Mouse (Mus musculus): Measurements from ENCODE around the gene Fam213a.
A peak's percentile ranks its signal among the peaks of the same experiment; 100 is the strongest.

The Fam213a gene

DNA sequence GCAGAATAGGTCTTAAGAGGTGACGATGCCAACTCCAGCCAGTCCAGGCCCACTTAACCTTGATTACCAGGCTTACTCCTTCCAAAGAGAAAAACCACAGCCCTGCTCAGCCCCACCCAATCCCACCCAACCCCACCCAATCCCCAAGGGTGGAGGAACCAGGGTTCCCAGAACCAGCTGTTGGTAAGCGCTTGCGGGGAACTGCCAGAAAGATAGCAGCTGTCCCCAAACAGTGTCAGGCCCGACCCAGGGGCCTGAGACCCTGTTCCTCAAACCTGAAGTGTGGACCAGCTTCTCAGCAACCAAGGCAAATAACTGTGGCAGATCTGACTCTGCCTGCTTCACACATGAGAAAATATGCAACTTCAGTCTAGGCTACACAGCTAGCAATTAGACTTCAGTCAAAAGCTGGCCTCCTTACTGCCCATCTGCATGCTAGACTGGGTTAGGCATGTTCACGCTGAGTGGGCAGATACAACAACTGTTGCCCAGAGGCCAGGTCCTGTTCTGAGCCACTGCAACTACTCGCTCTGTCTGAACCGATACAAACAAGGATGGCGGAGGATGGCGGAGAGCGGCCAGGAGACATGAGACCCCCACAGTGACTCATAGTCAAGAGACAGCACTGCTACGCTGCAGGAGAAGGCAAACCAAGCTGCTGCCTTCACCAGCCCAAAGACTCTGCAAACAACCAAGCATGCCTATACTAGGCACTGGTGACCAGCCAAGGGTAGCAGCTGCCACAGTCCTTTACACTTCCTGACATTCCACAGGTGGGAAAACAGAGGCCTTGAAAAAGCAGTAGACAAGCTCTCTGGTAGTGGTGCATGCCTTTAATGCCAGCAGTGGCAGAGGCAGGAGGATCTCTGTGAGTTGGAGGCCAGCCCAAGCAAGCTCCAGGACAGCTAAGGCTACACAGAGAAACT, 51.0 kb downstream of the Fam213a start:
- DNase-seq (ENCODE audit: low spot score): no peak

DNA sequence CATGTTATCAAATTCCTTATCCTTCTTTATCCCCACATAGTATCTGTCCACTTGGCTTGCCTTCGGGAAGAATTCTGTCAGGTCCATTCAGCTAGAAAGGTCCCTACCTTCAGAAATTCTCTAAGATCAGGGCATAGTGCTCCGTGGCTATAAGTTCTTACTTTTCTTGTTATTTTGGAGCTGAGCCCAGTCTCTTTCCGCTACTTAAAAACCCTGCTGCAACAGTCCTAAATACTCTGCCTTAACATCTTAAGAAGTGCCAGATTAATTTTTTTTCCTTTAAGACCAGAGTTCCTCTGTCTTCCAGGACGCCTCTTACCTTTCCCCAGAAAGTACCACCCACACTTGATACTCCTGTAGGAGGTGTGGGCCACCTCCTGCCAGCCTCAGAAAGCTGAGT, 53.4 kb downstream of the Fam213a start:
- no peak for DNase-seq (ENCODE audit: low spot score)

DNA sequence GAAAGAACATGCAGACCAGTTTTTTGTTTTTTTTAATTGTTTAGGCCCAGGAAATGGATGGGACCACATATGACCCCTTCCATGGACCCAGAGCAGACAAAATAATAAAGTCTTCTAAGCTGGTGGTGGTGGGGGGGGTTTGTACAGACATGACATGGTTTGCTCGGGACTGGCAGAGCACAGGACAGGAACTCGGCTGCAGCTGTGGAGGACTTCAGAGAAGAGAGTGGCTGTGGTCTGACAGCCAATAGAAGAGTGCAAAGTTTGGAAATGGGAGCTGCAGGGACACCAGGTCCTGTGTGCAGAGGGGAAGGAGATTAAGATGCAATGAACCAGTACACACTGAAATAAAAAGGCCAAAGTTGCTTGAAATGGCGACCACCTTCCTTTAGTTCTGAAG, 54.0 kb downstream of the Fam213a start:
- DNase-seq (ENCODE audit: low spot score): no peak

DNA sequence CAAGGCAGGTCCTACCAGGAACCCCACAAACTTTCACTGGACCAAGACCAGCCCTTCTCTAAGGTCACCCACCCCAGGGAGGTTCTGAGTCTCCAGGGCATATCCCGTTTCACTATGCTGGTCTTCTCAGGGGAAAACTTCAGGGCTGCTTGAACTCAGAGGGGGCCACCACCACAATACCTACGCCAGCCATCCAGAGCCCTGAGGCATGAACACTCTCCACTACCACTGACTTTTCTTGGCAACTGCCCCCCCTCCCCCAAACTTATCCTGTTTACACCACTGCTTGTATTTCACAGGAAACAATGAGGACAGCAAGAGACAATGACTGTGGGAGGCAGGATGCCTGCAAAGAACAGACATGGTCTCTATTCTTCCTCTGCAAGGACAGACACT, 54.6 kb downstream of the Fam213a start:
- no peak for DNase-seq (ENCODE audit: low spot score)

DNA sequence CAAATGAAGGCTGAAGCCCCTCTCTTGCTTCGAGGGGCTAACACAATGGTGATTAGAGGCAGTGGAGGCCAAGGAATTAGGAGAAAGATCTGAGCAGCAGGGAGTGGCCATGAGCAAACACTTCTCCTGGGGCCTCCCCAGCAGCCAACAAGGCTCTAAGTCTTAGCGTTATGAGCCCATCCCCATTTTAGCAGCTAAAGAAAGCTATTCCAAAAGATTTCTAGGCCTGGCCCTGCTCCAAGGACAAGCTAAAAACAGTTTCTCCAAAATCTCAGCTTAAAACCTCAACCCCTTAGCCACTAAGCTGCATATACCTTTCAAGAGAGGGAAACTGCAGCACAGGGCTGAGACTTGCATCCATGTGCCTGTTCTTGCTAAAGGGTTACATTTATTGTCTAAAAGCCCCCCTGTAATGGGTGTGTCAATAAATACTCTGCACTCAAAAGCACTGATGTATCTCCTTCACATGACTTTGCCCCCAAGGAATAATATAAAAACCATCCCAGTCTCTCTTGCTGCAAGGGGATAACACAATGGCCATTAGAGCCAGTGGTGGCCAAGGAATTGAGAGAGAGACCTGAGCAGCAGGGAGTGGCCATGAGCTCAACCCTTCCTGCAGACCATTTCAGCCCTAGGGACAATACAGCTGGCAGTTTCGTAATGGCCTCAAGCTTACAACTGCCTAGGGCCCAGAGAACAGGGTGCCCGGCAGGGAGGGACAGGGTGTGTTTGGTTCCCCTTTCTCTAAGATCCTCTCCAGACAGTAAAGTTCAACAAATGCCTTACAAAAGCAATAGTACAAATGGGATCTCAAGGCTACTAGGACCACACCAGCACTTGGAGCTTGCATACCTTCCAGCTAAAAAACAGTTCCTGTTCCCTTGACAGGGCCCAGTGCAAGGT, 55.3 kb downstream of the Fam213a start:
- no peak for DNase-seq (ENCODE audit: low spot score)

DNA sequence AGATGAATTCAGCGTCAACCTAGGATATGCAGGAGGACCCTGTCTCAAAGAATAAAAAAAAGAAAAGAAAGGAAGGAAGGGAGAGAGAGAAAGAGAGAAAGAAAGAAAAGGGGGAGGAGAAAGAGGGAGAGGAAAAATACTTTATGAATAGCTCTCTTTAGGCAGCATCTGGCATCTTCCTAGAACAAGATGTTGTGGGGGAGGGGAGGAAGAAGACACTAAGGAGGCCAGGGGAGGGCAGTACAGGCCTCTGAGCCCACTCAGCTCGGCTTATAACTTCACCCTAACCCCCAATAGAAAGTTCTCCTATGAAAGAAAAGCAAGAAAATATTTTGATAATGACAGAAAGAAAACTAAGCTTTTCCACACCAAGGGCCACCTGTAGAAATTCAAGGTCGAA, 56.0 kb downstream of the Fam213a start:
- peak; percentile 69 for DNase-seq (ENCODE audit: low spot score)

DNA sequence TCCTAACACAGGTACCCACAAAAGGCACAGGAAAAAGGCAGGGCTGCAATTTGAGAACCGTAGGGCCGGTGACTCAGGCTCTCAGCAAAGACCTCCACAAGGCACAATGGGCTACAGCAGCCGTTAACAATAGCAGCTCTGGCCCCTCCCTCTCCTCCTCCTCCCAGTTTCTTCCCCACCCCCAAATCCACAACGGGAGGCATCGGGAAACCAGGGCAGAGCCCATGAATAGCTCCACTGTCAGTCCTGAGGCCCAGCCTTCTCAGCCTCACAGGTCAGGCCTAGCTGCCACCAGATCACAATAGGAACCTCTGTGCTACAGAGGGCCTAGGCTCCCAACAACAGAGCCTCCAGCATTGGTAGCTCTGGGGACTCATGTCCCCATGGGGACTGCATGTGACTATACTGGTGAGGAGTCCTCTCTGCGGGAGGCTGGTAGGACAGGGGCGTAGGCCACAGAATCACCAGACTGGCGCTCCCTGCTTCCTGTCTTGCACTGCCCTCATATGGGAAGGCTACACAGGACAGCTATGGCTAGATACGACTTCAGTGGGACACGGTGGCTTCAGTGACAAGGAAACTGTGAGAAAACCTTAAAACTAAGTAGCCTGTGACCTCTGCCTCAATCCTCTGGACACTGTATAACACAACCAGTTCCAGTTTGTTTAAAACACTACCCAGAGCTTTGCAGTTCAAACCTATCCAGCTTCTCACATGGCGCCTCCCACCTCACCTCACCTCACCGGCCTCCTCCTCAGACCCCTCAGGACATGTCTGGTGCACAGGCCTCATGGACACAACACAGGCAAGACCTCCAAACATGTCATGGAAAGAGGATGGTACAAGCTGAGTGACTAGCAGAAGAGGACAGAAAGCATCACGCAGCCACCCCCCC, 57.1 kb downstream of the Fam213a start:
- DNase-seq (ENCODE audit: low spot score): peak; percentile 87

DNA sequence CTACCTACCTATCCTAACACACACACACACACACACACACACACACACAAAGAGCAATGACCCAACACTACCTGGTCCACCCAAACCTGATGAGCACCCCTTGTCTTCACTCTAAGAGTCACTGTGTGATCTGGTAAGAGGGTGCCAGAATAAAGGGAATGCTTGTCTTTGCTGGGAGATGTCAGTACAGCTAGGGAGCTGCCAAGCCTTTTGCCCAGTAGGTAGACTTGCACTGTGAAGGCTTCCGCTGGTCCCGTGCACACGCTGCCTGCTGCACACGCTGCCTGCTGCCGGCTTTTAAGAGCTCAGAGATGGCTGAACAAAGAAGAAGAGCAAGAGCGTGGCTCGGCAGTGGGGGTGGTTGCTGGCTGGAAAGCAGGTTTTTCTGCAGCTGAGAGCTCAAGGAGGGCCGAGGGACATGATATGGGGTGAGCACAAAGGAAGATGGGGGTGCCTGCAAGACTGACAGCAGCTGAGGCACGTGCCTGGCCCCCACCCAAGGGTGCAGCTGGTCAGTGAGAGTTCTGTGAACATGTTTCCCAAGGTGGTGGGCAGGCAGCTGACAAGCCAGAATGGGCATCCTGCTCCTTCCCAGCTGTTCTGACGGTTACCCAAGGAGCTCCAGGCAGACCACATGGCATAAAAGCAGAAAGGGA, 57.9 kb downstream of the Fam213a start:
- peak; percentile 53 for DNase-seq (ENCODE audit: low spot score)

DNA sequence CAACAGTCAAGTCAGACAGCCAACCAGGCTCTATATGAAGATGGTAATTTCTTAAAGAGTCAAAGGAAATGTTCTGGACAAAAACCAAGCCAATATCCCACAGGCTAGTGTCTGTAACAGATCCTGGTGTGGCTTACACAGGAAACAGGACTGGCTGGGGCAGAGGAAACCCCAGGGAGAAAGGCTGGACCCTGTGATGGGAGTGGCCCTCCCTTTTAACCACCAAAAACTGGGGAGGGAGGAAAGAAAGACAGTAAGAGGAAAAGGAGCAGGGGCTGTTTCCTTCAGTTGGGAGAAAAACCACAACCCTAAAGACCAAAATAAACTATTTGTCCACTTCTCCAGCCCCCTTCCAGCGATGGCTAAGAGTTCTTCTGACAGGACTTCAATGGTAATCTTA, 58.4 kb downstream of the Fam213a start:
- DNase-seq (ENCODE audit: low spot score): no peak

DNA sequence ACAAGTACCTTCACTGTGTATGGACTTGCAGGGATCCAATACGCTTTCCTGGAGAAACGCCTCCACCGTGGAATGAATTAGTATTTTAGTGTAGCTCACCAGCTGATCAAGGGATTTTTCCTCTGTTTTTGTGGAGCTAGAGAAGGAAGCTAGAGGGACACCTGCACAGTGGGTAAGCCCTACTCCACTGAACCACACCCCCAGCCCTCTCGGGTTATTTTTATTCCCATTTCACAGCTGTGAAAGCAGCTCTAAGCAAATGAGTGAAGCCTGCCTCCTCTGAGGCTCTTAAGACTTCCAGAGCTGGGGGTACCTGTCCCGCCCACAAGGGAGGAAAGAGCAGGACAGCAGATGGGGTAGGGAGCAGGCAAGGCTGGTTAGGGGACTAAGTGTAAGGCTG, 60.2 kb downstream of the Fam213a start:
- DNase-seq (ENCODE audit: low spot score): no peak

DNA sequence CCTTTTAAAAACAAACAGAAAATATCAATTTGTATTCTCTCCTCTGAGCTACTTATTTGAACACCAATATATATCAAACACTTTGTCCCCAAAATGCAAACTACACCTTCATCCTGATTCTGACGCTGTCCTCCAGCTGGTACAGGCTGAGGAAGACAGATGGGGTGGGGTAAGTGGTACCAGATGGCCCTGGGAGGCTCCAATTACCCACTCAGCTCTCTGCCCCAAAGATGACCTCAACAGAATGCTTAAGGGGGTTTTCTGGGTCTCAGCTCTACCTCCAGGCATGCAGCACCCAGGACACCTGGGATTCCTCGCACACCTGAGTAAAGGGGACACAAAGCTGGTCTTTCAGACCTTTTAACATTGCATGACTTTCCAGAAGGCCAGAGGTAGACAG, 60.9 kb downstream of the Fam213a start:
- DNase-seq (ENCODE audit: low spot score): peak; percentile 75

DNA sequence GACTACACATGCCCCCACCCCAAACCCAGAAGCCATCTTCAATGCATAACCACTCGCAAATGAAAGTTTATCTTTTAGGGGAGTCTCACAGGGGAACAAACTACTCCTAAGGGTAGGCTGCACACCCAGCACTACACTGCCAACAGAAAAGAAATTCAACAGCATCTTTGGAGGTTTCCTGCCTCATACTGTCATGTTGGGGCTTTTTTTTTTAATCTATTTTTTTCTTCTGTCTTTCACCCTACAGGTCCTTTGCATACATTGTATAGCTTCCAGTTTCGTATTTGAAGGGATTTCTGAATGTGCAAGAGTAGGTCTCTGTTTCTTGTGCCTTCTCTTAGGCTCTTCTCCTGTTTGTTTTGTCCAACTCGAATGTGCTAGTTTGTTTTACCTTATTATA, 61.3 kb downstream of the Fam213a start:
- DNase-seq (ENCODE audit: low spot score): no peak

DNA sequence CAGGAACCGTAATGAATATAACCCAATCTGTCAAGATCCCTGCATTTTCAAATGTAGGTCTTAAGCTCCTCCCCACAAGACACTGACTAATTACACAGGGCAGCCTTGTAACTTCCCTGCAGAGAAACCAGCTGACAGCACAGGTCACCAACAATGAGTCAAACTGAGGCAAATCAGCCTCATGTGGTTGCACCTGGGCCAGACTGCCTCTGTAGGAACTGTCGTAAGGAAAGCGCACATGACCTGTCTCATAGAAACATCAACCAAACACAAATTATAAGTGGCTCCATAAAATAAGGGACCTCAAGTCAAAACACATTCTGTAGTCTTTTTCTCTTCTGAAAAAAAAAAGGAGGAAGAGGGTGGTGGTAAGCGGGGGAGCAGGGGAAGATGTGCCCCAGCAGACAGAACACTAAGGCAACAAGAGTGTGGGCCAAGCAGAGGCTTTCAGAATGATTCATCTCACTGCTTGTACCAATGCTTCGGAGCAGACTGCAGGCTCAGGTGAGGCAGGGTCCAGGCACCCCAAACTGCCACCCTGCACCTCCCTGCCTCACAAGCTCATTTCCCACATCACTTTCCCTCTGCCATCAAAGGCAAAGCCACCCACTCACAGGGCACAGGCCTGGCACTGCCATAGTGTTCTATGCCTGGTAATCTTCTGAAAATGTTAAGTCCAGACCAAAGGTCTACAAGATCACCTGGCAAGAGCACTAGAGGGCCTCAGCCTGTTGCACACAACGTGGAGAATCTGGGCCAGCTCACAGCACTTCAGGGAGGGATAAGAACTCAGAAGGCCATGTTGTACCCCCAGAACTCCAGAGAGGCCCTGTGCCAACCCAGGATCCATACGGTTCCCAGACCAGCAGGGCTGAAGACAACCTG, 63.6 kb downstream of the Fam213a start:
- no peak for DNase-seq (ENCODE audit: low spot score)

DNA sequence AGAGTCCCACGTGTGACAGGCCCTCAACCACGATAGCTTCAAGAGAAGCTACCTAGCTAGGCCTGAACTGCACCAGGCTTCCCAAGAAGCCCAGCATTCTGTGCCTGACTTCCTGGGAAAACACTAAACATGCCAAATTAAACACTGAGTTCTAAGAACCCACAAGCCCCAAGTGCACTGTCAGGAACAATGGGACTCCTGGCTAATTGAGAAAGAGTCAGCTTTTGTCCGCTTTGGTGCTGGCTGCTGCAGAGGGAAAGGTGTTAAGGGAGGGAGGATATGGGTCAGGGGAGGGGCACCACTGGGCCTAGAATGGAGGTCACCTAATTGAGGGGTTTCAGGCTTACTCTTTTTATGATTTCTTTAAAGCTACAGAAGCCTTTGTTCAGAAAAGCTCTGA, 64.5 kb downstream of the Fam213a start:
- DNase-seq (ENCODE audit: low spot score): no peak

DNA sequence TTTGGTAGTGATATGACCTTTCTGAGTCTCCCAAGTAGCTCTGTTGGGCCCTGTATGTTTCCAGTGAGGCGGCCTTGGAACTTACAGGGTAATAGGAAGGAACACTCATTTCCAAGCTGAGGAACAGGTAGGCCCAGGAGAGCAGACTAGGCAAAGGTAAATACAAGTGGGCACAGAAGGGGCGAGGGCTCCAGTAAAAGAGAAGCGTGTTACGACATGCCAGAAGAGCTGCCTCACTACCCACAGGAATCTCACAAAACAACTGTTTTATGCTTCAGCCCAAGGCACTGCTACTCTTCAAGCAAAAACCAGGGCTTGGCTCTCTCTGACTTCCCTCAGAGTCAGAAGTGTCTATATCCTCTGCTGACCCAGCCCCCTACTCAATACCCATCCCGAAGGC, 65.1 kb downstream of the Fam213a start:
- DNase-seq (ENCODE audit: low spot score): no peak

DNA sequence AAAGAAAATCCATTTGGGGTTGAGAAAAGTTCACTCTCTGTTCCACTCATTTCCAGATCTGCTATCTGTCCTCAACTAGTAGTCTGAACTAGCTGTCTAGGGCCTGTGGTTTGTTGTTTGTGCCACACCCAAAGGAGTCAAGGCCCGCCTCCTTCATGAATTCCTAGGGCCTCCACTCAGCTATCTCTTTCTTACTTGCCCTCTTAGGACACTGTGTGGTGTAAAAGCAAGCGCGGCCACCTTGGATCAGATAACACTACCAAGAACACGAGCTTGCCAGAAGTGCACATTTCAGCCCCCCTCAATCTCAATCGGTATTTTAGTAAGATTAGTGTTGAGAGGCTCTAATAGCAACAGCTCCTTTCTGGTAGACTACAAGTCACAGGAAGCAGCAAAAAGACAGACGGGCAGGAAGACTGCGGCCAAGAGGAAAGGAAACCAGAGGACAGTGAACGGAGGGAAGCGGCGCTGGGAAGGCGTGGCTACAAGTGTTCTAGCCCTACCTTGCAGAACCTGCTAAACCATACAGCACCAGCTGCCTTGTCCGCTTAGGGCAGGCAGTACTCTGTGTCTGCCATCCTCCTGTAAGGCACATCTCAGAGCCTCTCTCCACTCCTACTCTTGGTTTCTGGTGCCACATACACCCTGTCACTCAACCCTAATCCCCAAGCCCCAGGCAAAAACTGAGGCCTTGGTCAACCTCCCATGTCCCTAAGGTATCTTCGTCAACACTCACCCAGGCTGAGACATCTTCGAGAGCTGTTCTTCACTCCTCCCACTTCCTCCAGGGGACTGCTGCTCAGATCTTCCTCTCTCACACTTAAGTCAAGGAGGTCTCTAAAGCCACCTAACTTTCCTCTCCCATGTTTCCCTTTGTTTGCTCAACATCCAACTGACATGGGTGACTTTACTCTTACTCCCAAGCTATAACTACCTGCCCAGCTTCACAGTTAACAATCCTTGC, 65.9 kb downstream of the Fam213a start:
- DNase-seq (ENCODE audit: low spot score): no peak

DNA sequence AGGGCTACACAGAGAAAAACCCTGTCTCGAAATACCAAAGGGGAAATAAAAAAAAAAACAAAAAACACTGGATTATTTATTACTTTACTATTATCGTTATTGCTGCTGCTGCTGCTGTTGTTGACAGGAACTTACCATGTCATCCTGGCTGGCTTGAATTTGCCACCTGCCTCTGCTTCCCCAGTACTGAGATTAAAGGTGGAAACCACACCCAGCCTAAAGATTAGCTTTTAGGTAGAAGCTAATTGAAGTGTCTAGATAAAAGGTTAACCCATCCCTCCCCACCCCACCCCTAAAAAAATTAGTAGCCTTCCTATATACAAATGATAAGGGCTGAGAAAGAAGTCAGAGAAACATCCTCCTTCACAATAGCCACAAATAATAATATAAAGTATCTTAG, 69.8 kb downstream of the Fam213a start:
- DNase-seq (ENCODE audit: low spot score): no peak
